Mouse (Mus musculus): Measurements from ENCODE around the gene Mta3. TPM values are rescaled to one million over a fixed set of nuclear protein-coding genes. Genes with fewer than 3 reads are reported as not detected.

The Mta3 gene
- polyA plus RNA-seq, 1 experiment from 2014 or later: 29.4 TPM

DNA sequence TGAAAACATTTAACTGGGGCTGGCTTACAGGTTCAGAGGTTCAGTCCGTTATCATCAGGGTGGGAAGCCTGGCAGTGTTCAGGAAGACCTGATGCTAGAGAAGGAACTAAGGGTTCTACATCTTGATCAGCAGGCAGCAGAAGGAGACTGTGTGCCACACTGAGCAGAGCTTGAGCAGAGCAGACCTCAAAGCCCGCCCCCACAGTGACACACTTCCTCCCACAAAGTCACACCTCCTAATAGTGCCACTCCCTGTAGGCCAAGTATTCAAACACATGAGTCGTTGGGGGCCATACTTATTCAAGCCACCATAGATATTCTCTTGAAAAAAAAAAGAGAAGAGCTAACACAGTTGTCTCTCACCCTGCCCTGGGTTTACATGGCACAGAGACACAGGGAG, 115.9 kb downstream of the Mta3 start:
- ATAC-seq: no peak
- 98% methylated on average over 3 of the region's 3 CpGs for WGBS
- no peak overlapping the region for H3K4me3 ChIP-seq (ENCODE audit: low read length)
- peaks cover 9% of the 10 kb centered on the region; the same call in 1 of the 2 replicates for H3K4me1 ChIP-seq (ENCODE audit: control insufficient read depth, insufficient read depth, low read depth, low read length)
- no peak overlapping the region for H3K27ac ChIP-seq (ENCODE audit: low read depth, low read length)
- no peaks in the 10 kb centered on the region for H3K36me3 ChIP-seq (ENCODE audit: control insufficient read depth, insufficient read depth, low read length)
- H3K27me3 ChIP-seq (replicated peaks; ENCODE audit: control insufficient read depth, insufficient read depth, low read length): no peaks in the 10 kb centered on the region
- H3K4me2 ChIP-seq (ENCODE audit: low read length): no peak overlapping the region
- no peaks in the 10 kb centered on the region for H3K9me3 ChIP-seq (ENCODE audit: control insufficient read depth, low read length)
- H3K9ac ChIP-seq (ENCODE audit: low read depth, low read length): no peak overlapping the region

DNA sequence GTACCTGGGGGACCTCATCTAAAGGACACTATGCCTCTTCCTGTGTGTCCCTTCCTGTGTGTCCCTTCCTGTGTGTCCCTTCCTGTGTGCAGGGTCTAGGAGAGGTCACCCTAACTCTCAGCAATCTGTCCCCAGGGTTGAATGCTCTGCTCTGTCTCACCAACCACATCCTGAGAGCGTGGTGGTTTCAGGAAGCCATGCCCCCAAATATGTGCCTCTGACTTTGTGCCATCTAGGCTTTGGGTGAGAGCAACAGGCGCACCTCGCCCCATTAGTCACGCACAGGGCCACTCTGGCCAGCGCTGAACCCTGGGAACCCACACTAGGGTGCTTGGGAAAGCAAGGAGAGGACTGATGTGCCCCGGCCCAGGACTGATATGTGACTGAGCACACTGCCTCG, 117.9 kb downstream of the Mta3 start:
- ATAC-seq: no peak
- Histone ChIP-seq H3K4me2 (ENCODE audit: low read length) (no peak overlapping the region), H3K9ac (ENCODE audit: low read depth, low read length) (no peak overlapping the region), H3K27ac (ENCODE audit: low read depth, low read length) (no peak overlapping the region), H3K27me3 (replicated peaks; ENCODE audit: control insufficient read depth, insufficient read depth, low read length) (no peaks in the 10 kb centered on the region), H3K36me3 (ENCODE audit: control insufficient read depth, insufficient read depth, low read length) (no peaks in the 10 kb centered on the region), H3K4me1 (ENCODE audit: control insufficient read depth, insufficient read depth, low read depth, low read length) (peaks cover 9% of the 10 kb centered on the region; the same call in 1 of the 2 replicates), H3K9me3 (ENCODE audit: control insufficient read depth, low read length) (no peaks in the 10 kb centered on the region), H3K4me3 (ENCODE audit: low read length) (no peak overlapping the region)
- WGBS: 79% methylated on average over 7 of the region's 7 CpGs

DNA sequence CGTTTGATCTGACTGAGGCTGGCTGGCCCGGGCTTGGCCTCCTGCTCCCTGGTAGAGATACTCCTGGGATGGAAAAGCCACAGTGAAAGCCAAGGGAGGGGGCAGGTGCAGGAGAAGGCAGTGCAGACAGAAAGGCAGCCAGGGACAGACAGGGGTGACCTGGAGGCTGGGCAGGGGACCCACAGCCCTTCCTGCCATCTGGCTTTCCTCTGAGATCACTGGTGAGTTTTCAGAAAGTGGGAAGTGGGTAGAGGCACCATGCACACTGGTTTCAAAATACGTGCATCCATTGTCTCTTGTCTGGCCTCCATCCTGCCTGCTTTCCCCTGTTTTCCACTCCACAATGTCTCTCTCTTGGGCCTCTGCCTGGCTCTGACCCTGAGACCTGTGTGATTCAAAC, 123.4 kb downstream of the Mta3 start:
- Histone ChIP-seq H3K27me3 (replicated peaks; ENCODE audit: control insufficient read depth, insufficient read depth, low read length) (no peaks in the 10 kb centered on the region), H3K9me3 (ENCODE audit: control insufficient read depth, low read length) (no peaks in the 10 kb centered on the region), H3K36me3 (ENCODE audit: control insufficient read depth, insufficient read depth, low read length) (no peaks in the 10 kb centered on the region), H3K27ac (ENCODE audit: low read depth, low read length) (no peak overlapping the region), H3K9ac (ENCODE audit: low read depth, low read length) (no peak overlapping the region), H3K4me1 (ENCODE audit: control insufficient read depth, insufficient read depth, low read depth, low read length) (no peaks in the 10 kb centered on the region), H3K4me2 (ENCODE audit: low read length) (no peak overlapping the region), H3K4me3 (ENCODE audit: low read length) (no peak overlapping the region)
- WGBS: 63% methylated on average over 3 of the region's 3 CpGs
- ATAC-seq: no peak

DNA sequence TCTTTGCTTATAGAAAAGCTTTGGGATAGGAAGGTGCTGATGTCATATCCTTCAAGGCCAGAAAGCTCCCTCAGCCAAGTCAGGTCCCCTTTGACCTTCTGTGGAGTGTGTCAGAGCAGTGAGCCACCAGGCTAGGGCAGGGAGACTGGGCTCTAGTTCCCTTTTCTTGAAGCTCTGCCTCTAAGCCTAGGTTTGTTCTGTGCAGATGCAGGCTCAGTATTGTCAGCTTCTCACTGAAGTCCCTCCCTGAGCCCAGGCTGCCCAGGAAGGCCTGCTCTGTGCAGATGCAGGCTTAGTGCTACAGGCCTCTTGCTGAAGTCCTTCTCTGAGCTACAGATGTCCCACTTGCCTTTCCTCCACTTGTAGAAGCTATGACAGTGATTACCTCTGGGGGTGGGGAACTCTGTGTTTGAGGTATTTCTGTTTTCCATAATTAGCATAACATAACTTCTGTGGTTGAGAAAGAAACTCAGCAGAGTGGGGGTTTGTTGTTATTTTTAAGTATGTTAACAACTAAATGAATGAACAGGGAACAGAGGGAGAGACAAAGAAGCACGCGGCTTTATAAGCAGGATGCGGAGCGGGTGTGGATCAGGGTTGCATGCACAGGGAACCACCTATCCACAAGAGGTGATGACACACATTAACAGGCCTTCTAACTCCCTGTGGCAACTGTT, 124.8 kb downstream of the Mta3 start:
- H3K27ac ChIP-seq (ENCODE audit: low read depth, low read length): no peak overlapping the region
- no peak for ATAC-seq
- H3K9me3 ChIP-seq (ENCODE audit: control insufficient read depth, low read length): no peaks in the 10 kb centered on the region
- no peaks in the 10 kb centered on the region for H3K27me3 ChIP-seq (replicated peaks; ENCODE audit: control insufficient read depth, insufficient read depth, low read length)
- no peak overlapping the region for H3K4me2 ChIP-seq (ENCODE audit: low read length)
- WGBS: 91% methylated on average over 4 of the region's 4 CpGs
- H3K4me1 ChIP-seq (ENCODE audit: control insufficient read depth, insufficient read depth, low read depth, low read length): no peaks in the 10 kb centered on the region
- no peak overlapping the region for H3K4me3 ChIP-seq (ENCODE audit: low read length)
- no peaks in the 10 kb centered on the region for H3K36me3 ChIP-seq (ENCODE audit: control insufficient read depth, insufficient read depth, low read length)
- no peak overlapping the region for H3K9ac ChIP-seq (ENCODE audit: low read depth, low read length)

DNA sequence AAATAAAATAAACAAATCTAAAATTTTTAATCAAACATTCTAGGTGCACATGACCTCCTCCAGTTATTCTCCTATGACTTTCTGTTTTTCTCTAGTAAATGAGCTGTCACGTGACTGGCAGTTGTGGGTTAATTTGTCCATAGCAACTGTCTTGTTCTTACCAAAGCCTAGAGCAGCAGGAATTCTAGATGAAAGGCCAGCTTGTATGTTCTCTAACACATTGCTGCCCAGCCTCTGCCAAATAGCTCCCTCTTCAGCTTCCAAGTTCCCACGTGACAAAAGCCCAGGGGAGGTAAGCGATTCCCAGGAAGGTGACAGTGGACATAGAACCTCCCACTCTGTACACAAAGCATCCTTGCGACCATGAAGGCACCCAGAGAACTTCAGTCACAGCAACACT, 128.2 kb downstream of the Mta3 start:
- H3K4me1 ChIP-seq (ENCODE audit: control insufficient read depth, insufficient read depth, low read depth, low read length): no peaks in the 10 kb centered on the region

DNA sequence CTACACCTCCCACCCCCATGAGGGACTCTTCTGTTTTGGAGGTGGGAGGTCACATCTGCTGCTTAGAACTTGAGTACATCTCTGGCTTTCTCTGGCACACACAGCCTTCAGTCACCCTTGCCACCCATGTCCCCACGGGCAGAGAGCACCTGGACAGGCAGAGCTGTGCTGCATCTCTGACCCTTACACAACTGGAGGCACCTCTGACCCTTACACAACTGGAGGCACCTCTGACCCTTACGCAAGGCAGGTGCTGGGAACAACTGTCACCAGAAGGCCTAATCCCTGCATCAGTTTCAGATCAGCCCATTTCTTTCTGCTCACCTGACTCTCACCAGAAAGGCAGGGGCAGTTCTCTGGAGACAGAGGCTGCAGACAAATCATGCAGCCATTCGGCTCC, 130.1 kb downstream of the Mta3 start:
- H3K9me3 ChIP-seq (ENCODE audit: control insufficient read depth, low read length): no peaks in the 10 kb centered on the region
- H3K9ac ChIP-seq (ENCODE audit: low read depth, low read length): no peak overlapping the region
- no peak overlapping the region for H3K4me3 ChIP-seq (ENCODE audit: low read length)
- no peak for ATAC-seq
- 65% methylated on average over 3 of the region's 3 CpGs for WGBS
- no peak overlapping the region for H3K27ac ChIP-seq (ENCODE audit: low read depth, low read length)
- H3K36me3 ChIP-seq (ENCODE audit: control insufficient read depth, insufficient read depth, low read length): no peaks in the 10 kb centered on the region
- H3K27me3 ChIP-seq (replicated peaks; ENCODE audit: control insufficient read depth, insufficient read depth, low read length): no peaks in the 10 kb centered on the region
- no peak overlapping the region for H3K4me2 ChIP-seq (ENCODE audit: low read length)
- H3K4me1 ChIP-seq (ENCODE audit: control insufficient read depth, insufficient read depth, low read depth, low read length): no peaks in the 10 kb centered on the region

More for the DNA sequence above, 128.2 kb downstream of the Mta3 start:
- ATAC-seq: no peak
- no peak overlapping the region for H3K4me3 ChIP-seq (ENCODE audit: low read length)
- H3K27me3 ChIP-seq (replicated peaks; ENCODE audit: control insufficient read depth, insufficient read depth, low read length): no peaks in the 10 kb centered on the region
- H3K9me3 ChIP-seq (ENCODE audit: control insufficient read depth, low read length): no peaks in the 10 kb centered on the region
- H3K9ac ChIP-seq (ENCODE audit: low read depth, low read length): no peak overlapping the region
- H3K27ac ChIP-seq (ENCODE audit: low read depth, low read length): no peak overlapping the region
- 44% methylated on average over 4 of the region's 4 CpGs for WGBS
- H3K36me3 ChIP-seq (ENCODE audit: control insufficient read depth, insufficient read depth, low read length): no peaks in the 10 kb centered on the region
- no peak overlapping the region for H3K4me2 ChIP-seq (ENCODE audit: low read length)

DNA sequence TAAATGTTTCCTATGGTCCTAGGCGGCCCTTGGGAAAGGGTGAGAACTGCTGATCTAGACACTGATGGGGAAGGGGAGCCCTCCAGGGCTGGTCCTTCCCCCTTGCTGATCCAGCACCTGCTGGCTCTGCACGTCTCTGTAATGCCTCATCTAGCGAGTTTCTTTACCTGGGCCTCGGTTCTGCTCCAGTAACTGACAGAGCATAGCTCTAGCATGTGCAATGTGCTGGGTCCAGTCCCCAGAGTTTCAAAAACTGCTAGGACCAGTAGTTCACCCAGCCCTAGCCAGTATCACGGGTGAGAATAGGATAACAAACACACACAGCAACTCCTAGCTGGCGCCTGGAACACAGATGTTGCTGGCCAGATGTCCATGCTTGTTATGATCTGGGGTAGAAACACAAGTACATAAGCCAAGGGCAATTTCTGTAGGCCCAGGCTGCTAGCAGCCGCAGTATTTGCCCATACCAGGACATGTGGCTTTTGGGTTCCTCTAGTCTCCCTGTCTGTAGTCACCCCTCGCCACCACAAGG, 131.8 kb downstream of the Mta3 start:
- no peaks in the 10 kb centered on the region for H3K36me3 ChIP-seq (ENCODE audit: control insufficient read depth, insufficient read depth, low read length)
- ATAC-seq: no peak
- H3K27me3 ChIP-seq (replicated peaks; ENCODE audit: control insufficient read depth, insufficient read depth, low read length): no peaks in the 10 kb centered on the region
- H3K4me3 ChIP-seq (ENCODE audit: low read length): no peak overlapping the region
- 74% methylated on average over 8 of the region's 8 CpGs for WGBS
- H3K4me2 ChIP-seq (ENCODE audit: low read length): no peak overlapping the region
- no peak overlapping the region for H3K27ac ChIP-seq (ENCODE audit: low read depth, low read length)
- no peaks in the 10 kb centered on the region for H3K4me1 ChIP-seq (ENCODE audit: control insufficient read depth, insufficient read depth, low read depth, low read length)
- H3K9ac ChIP-seq (ENCODE audit: low read depth, low read length): no peak overlapping the region
- H3K9me3 ChIP-seq (ENCODE audit: control insufficient read depth, low read length): no peaks in the 10 kb centered on the region

- no peaks in the 10 kb centered on the region for H3K36me3 ChIP-seq (ENCODE audit: control insufficient read depth, insufficient read depth, low read length)
- no peak overlapping the region for H3K9ac ChIP-seq (ENCODE audit: low read depth, low read length)
- no peak overlapping the region for H3K4me2 ChIP-seq (ENCODE audit: low read length)
- no peak for ATAC-seq
- WGBS: 58% methylated on average over 9 of the region's 9 CpGs
- H3K4me3 ChIP-seq (ENCODE audit: low read length): no peak overlapping the region
- no peaks in the 10 kb centered on the region for H3K4me1 ChIP-seq (ENCODE audit: control insufficient read depth, insufficient read depth, low read depth, low read length)
- H3K27ac ChIP-seq (ENCODE audit: low read depth, low read length): no peak overlapping the region
- H3K27me3 ChIP-seq (replicated peaks; ENCODE audit: control insufficient read depth, insufficient read depth, low read length): no peaks in the 10 kb centered on the region
- H3K9me3 ChIP-seq (ENCODE audit: control insufficient read depth, low read length): no peaks in the 10 kb centered on the region
Observed at GRCm38 (mm10) chr17:83839132-83839531, 133.2 kb downstream of the Mta3 start.

GRCm38 (mm10) chr17:83841011-83841410, 135.0 kb downstream of the Mta3 start:
- Histone ChIP-seq H3K9ac (ENCODE audit: low read depth, low read length) (no peak overlapping the region), H3K36me3 (ENCODE audit: control insufficient read depth, insufficient read depth, low read length) (no peaks in the 10 kb centered on the region), H3K9me3 (ENCODE audit: control insufficient read depth, low read length) (no peaks in the 10 kb centered on the region), H3K4me2 (ENCODE audit: low read length) (no peak overlapping the region), H3K4me3 (ENCODE audit: low read length) (no peak overlapping the region), H3K4me1 (ENCODE audit: control insufficient read depth, insufficient read depth, low read depth, low read length) (no peaks in the 10 kb centered on the region), H3K27ac (ENCODE audit: low read depth, low read length) (no peak overlapping the region), H3K27me3 (replicated peaks; ENCODE audit: control insufficient read depth, insufficient read depth, low read length) (no peaks in the 10 kb centered on the region)
- ATAC-seq: no peak
- 89% methylated on average over 5 of the region's 5 CpGs for WGBS
